Mouse (Mus musculus) myocyte (in vitro differentiated cells): ENCODE results near the gene Col9a1. TPM values are rescaled to one million over a fixed set of nuclear protein-coding genes. Genes with fewer than 3 reads are reported as not detected.

ENCODE experiments used
- H3K27me3 ChIP-seq: one replicate; pipeline ENCODE4 v1.6.1; 2011; ENCODE audit not compliant: control insufficient read depth, insufficient read depth, insufficient read length
- H3K36me3 ChIP-seq: one replicate; pipeline ENCODE4 v1.6.1; 2011; ENCODE audit not compliant: control insufficient read depth, insufficient read depth
- H3K4me2 ChIP-seq: one replicate; pipeline ENCODE4 v1.6.1; 2011; ENCODE audit warnings: low read depth, control low read depth
- H3K4me3 ChIP-seq: one replicate; pipeline ENCODE4 v1.5.1; 2011; ENCODE audit warnings: mild to moderate bottlenecking, control low read depth, moderate library complexity
- H3K79me2 ChIP-seq: one replicate; pipeline ENCODE4 v1.6.1; 2011; ENCODE audit not compliant: control insufficient read depth, insufficient read depth
- H3ac ChIP-seq: one replicate; pipeline ENCODE4 v1.6.1; 2011; ENCODE audit not compliant: control insufficient read depth, insufficient read length
- CEBPB ChIP-seq: IDR thresholded peaks from 2 replicates; pipeline ENCODE4 v1.6.1; 2011; ENCODE audit warnings: mild to moderate bottlenecking, moderate library complexity; ENCODE audit not compliant: poor library complexity, insufficient read depth, severe bottlenecking
- E2F4 ChIP-seq: IDR thresholded peaks from one replicate; pipeline ENCODE4 v1.6.1; 2011; ENCODE audit warnings: mild to moderate bottlenecking, control low read depth, moderate library complexity; ENCODE audit not compliant: insufficient read depth
- MAX ChIP-seq: IDR thresholded peaks from one replicate; pipeline ENCODE4 v1.6.1; 2011; ENCODE audit warnings: low read depth, mild to moderate bottlenecking, control low read depth
- MYOD1 ChIP-seq, 3 experiments: IDR thresholded peaks; one replicate each; pipeline ENCODE4 v1.6.1; 2011; ENCODE audit warnings: control low read depth in 2 of 3, low read depth in 2 of 3, mild to moderate bottlenecking in 2 of 3, moderate library complexity in 1 of 3; ENCODE audit not compliant: insufficient read length in 2 of 3, control insufficient read depth in 1 of 3
- MYOG ChIP-seq, 3 experiments: IDR thresholded peaks; one replicate each; pipeline ENCODE4 v1.6.1; 2011; ENCODE audit warnings: control low read depth in 2 of 3, low read depth in 2 of 3, mild to moderate bottlenecking in 2 of 3; ENCODE audit not compliant: insufficient read length in 2 of 3, control insufficient read depth in 1 of 3, insufficient read depth in 1 of 3
- POLR2A ChIP-seq: IDR thresholded peaks from one replicate; pipeline ENCODE4 v1.6.1; 2011; ENCODE audit warnings: low read depth, mild to moderate bottlenecking, control low read depth, moderate library complexity; ENCODE audit not compliant: insufficient read length
- POLR2AphosphoS2 ChIP-seq: IDR thresholded peaks from one replicate; pipeline ENCODE4 v1.6.1; 2011; ENCODE audit warnings: low read depth, control low read depth; ENCODE audit not compliant: insufficient read length
- REST ChIP-seq: IDR thresholded peaks from one replicate; pipeline ENCODE4 v1.6.1; 2011; ENCODE audit warnings: mild to moderate bottlenecking, control low read depth, moderate library complexity; ENCODE audit not compliant: insufficient read depth, insufficient read length
- SRF ChIP-seq: IDR thresholded peaks from one replicate; pipeline ENCODE4 v1.6.1; 2011; ENCODE audit warnings: low read depth; ENCODE audit not compliant: control insufficient read depth, insufficient read length
- TCF12 ChIP-seq: IDR thresholded peaks from one replicate; pipeline ENCODE4 v1.6.1; 2011; ENCODE audit warnings: mild to moderate bottlenecking, control low read depth; ENCODE audit not compliant: poor library complexity, insufficient read depth, severe bottlenecking
- TCF3 ChIP-seq: IDR thresholded peaks from one replicate; pipeline ENCODE4 v1.6.1; 2011; ENCODE audit warnings: low read depth, control low read depth; ENCODE audit not compliant: insufficient read length
- USF1 ChIP-seq: IDR thresholded peaks from one replicate; pipeline ENCODE4 v1.6.1; 2011; ENCODE audit warnings: low read depth, mild to moderate bottlenecking, control low read depth, moderate library complexity
- polyA plus RNA-seq: library from polyadenylated mRNA; unstranded; fragments of >200 nt; fragmentation: generic; extraction: Trizol; gene quantifications from one replicate; pipeline ENCODE4 v1.2.1, GENCODE M21; 2012; ENCODE audit warnings: missing spikeins

The Col9a1 gene
- polyA plus RNA-seq, 1 experiment = not detected

GRCm38 (mm10) chr1:24219041-24219440, 41.6 kb downstream of the Col9a1 start:
- no peak overlapping the region for H3K4me3 ChIP-seq
- no peaks in the 10 kb centered on the region for H3K27me3 ChIP-seq
- TF ChIP-seq REST (no peak), CEBPB (no peak), MYOG (IDR thresholded peaks at IDR 0.05; ENCODE audit: control insufficient read depth in 1 of 3, insufficient read depth in 1 of 3, insufficient read length in 2 of 3, low read depth in 2 of 3) (no peak), MYOD1 (IDR thresholded peaks at IDR 0.05; ENCODE audit: control insufficient read depth in 1 of 3, insufficient read length in 2 of 3, low read depth in 2 of 3) (no peak), TCF3 (no peak), MAX (no peak), POLR2AphosphoS2 (no peak), USF1 (no peak), SRF (no peak), E2F4 (no peak), TCF12 (no peak), POLR2A (no peak)
- H3K36me3 ChIP-seq = no peaks in the 10 kb centered on the region
- H3K79me2 ChIP-seq = no peaks in the 10 kb centered on the region
- no peak overlapping the region for H3ac ChIP-seq
- H3K4me2 ChIP-seq = no peak overlapping the region

GRCm38 (mm10) chr1:24222231-24222630, 44.8 kb downstream of the Col9a1 start:
- Histone ChIP-seq H3K4me3 (no peak overlapping the region), H3K79me2 (no peaks in the 10 kb centered on the region), H3ac (no peak overlapping the region), H3K27me3 (no peaks in the 10 kb centered on the region), H3K36me3 (no peaks in the 10 kb centered on the region), H3K4me2 (no peak overlapping the region)
- TF ChIP-seq E2F4 (no peak), MAX (no peak), POLR2A (no peak), REST (no peak), TCF3 (no peak), MYOD1 (IDR thresholded peaks at IDR 0.05; ENCODE audit: control insufficient read depth in 1 of 3, insufficient read length in 2 of 3, low read depth in 2 of 3) (no peak), CEBPB (no peak), USF1 (no peak)

GRCm38 (mm10) chr1:24222981-24223612, 45.7 kb downstream of the Col9a1 start:
- Histone ChIP-seq H3K4me3 (no peak overlapping the region), H3K79me2 (no peaks in the 10 kb centered on the region), H3K36me3 (no peaks in the 10 kb centered on the region), H3ac (no peak overlapping the region), H3K4me2 (no peak overlapping the region), H3K27me3 (no peaks in the 10 kb centered on the region)
- TF ChIP-seq POLR2AphosphoS2 (no peak), USF1 (no peak), E2F4 (no peak), REST (no peak), POLR2A (no peak), MAX (no peak), SRF (no peak), MYOG (IDR thresholded peaks at IDR 0.05; ENCODE audit: control insufficient read depth in 1 of 3, insufficient read depth in 1 of 3, insufficient read length in 2 of 3, low read depth in 2 of 3) (no peak), CEBPB (no peak), TCF3 (no peak), MYOD1 (IDR thresholded peaks at IDR 0.05; ENCODE audit: control insufficient read depth in 1 of 3, insufficient read length in 2 of 3, low read depth in 2 of 3) (no peak), TCF12 (no peak)

- Histone ChIP-seq H3ac (no peak overlapping the region), H3K4me3 (no peak overlapping the region), H3K36me3 (no peaks in the 10 kb centered on the region), H3K27me3 (no peaks in the 10 kb centered on the region), H3K4me2 (no peak overlapping the region), H3K79me2 (no peaks in the 10 kb centered on the region)
- no peak for TF ChIP-seq CEBPB
- no peak for TF ChIP-seq POLR2AphosphoS2
- no peak for TF ChIP-seq TCF12
- no peak for TF ChIP-seq E2F4
- TF ChIP-seq MYOG (IDR thresholded peaks at IDR 0.05; ENCODE audit: control insufficient read depth in 1 of 3, insufficient read depth in 1 of 3, insufficient read length in 2 of 3, low read depth in 2 of 3) = no peak
- TF ChIP-seq POLR2A = no peak
- TF ChIP-seq REST = no peak
- TF ChIP-seq SRF = no peak
Measured at GRCm38 (mm10) chr1:24225825-24226526, 48.6 kb downstream of the Col9a1 start.
